In genomic region chr12:40446450-40447381, GRCm38 (mm10) we compare ENCODE assay signal across 1 mouse cellular context.
TF ChIP-seq lines count a peak whose summit lies in the region.

No protein-coding gene starts in this region.

TF ChIP-seq in CH12.LX, 34 proteins besides CTCF, POLR2A, EP300 and RAD21 (continued from another document):
- TF ChIP-seq ZNF384 (IDR thresholded peaks at IDR 0.05; ENCODE audit: low read depth, low read length): no peak
- no peak for TF ChIP-seq NELFE (IDR thresholded peaks at IDR 0.05; ENCODE audit: low read depth, low read length)
- TF ChIP-seq RCOR1 (conservative IDR thresholded peaks at IDR 0.05; ENCODE audit: low read depth, low read length): no peak
- TF ChIP-seq MAX (IDR thresholded peaks at IDR 0.05; ENCODE audit: low read length): no peak
- TF ChIP-seq CHD1 (IDR thresholded peaks at IDR 0.05; ENCODE audit: low read depth, low read length): no peak
- no peak for TF ChIP-seq JUND (conservative IDR thresholded peaks at IDR 0.05; ENCODE audit: low read depth, low read length)
- TF ChIP-seq E2F4 (IDR thresholded peaks at IDR 0.05; ENCODE audit: insufficient replicate concordance, low read depth, low read length): no peak
- TF ChIP-seq MEF2A (IDR thresholded peaks at IDR 0.05; ENCODE audit: borderline replicate concordance, low read depth, low read length): no peak
